Mouse (Mus musculus) liver, postnatal 0 days (tissue): ENCODE measurements around the gene Slc7a7.

ENCODE experiments used
- CTCF ChIP-seq: sonication (generic); IDR thresholded peaks from 2 replicates; pipeline ENCODE4 v1.5.1; 2016; ENCODE audit warnings: antibody characterized with exemption, low read depth
- EP300 ChIP-seq: IDR thresholded peaks from 2 replicates; pipeline ENCODE4 v1.6.1; 2016; ENCODE audit warnings: antibody characterized with exemption, low read depth, mild to moderate bottlenecking

DNA sequence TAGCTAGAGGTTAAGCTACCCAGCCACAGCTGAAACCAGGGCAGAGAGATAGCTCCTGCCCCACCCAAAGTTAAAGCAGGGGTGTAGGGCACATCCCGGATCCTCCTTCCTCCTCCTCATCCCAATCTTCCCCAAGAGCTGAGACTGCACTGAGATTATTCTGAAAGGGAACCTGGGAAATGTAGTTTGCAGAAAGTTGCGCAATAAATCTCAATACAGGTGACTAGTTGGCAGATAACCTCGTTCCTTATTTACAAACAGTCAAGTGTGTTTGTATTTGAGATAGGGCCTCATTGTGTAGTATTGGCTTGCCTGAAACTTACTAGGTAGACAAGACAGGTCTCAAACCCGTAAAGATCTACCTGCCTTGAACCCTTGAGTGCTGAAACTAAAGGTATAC is 44.6 kb upstream of the Slc7a7 start:
- TF ChIP-seq CTCF (no peak), EP300 (no peak)
